Mouse (Mus musculus): ENCODE results near the gene Epas1.

- TF ChIP-seq POLR2A (IDR thresholded peaks at IDR 0.05; ENCODE audit: control insufficient read depth in 1 of 2, insufficient read depth in 1 of 2, low read depth in 1 of 2, low read length in 2 of 2, poor library complexity in 1 of 2): no peak
- TF ChIP-seq HCFC1 (IDR thresholded peaks at IDR 0.05; ENCODE audit: low read depth, low read length): no peak
- TF ChIP-seq CTCF (IDR thresholded peaks at IDR 0.05 in 2 of 3, conservative IDR thresholded peaks at IDR 0.05 in 1 of 3; ENCODE audit: control insufficient read depth in 1 of 3, insufficient read depth in 1 of 3, low read depth in 2 of 3, low read length in 3 of 3, poor library complexity in 1 of 3, severe bottlenecking in 1 of 3): no peak
- no peak for TF ChIP-seq TAL1 (IDR thresholded peaks at IDR 0.05; ENCODE audit: low read length)
Observed at GRCm38 (mm10) chr17:86765762-86766404, 12.4 kb downstream of the Epas1 start.
